Mouse (Mus musculus) hindbrain, embryonic 16.5 days (tissue): Measurements from ENCODE around the gene Pmel. TPM values are rescaled to one million over a fixed set of nuclear protein-coding genes. Genes with fewer than 3 reads are reported as not detected.
A peak's percentile ranks its signal among the peaks of the same experiment; 100 is the strongest.
"Not testable (repeated sequence)": the region's sequence is repeated elsewhere in the genome, so short reads cannot be mapped to it uniquely, and the experiment has no call there.

Source experiments
- ATAC-seq: fragments of 200-750 bp; cut with Nextera tagmentation; 2 replicates; pipeline ENCODE4 v1.8.0; 2017; ENCODE audit warnings: moderate TSS enrichment, moderate library complexity
- H3K27ac ChIP-seq: fragments of 300-500 bp; sonication (generic); 2 replicates; pipeline ENCODE4 v1.5.1; 2014; ENCODE audit warnings: low read depth, mild to moderate bottlenecking, control low read depth, low read length, moderate library complexity
- H3K27me3 ChIP-seq: fragments of 300-500 bp; sonication (generic); replicated peaks from 2 replicates; pipeline ENCODE4 v1.6.1; 2014; ENCODE audit warnings: low read length; ENCODE audit not compliant: control insufficient read depth, insufficient read depth
- H3K36me3 ChIP-seq: fragments of 300-500 bp; sonication (generic); 2 replicates; pipeline ENCODE4 v1.6.1; 2014; ENCODE audit warnings: mild to moderate bottlenecking, low read length, moderate library complexity, mixed read lengths; ENCODE audit not compliant: control insufficient read depth, insufficient read depth
- H3K4me1 ChIP-seq: fragments of 300-500 bp; sonication (generic); 2 replicates; pipeline ENCODE4 v1.6.1; 2014; ENCODE audit warnings: low read depth, low read length; ENCODE audit not compliant: control insufficient read depth, insufficient read depth
- H3K4me2 ChIP-seq: fragments of 300-500 bp; sonication (generic); 2 replicates; pipeline ENCODE4 v1.6.1; 2014; ENCODE audit warnings: mild to moderate bottlenecking, low read length, control low read depth, moderate library complexity
- H3K4me3 ChIP-seq: fragments of 300-500 bp; sonication (generic); 2 replicates; pipeline ENCODE4 v1.5.1; 2014; ENCODE audit warnings: mild to moderate bottlenecking, low read length, control low read depth, moderate library complexity
- H3K9ac ChIP-seq: fragments of 300-500 bp; sonication (generic); 2 replicates; pipeline ENCODE4 v1.6.1; 2014; ENCODE audit warnings: low read depth, mild to moderate bottlenecking, control low read depth, low read length, moderate library complexity
- H3K9me3 ChIP-seq: fragments of 300-500 bp; sonication (generic); 2 replicates; pipeline ENCODE4 v1.6.1; 2014; ENCODE audit warnings: mild to moderate bottlenecking, low read length, moderate library complexity; ENCODE audit not compliant: control insufficient read depth
- WGBS: fragments of 180-500 bp; shearing (Covaris S2); extraction: QIAGEN DNeasy Blood & Tissue Kit; methylation state at CpG from one replicate; pipeline ENCODE4 v1.1.7; 2014; 5-methylcytosine and 5-hydroxymethylcytosine counted together
- polyA plus RNA-seq: library from polyadenylated mRNA; unstranded; fragments of >200 nt; fragmentation: Nextera tagmentation; extraction: Ambion mirVana; gene quantifications from 2 replicates; pipeline ENCODE4 v1.2.1, GENCODE M21; 2015

The Pmel gene
- polyA plus RNA-seq, 1 experiment from 2014 or later = 0.83 TPM

GRCm38 (mm10) chr10:128699006-128699405, 5.0 kb upstream of the Pmel start:
- no peaks in the 10 kb centered on the region for H3K27me3 ChIP-seq
- no peak overlapping the region for H3K9ac ChIP-seq
- 85% methylated on average over 5 of the region's 5 CpGs for WGBS
- no peak for ATAC-seq
- no peak overlapping the region for H3K4me3 ChIP-seq
- no peak overlapping the region for H3K27ac ChIP-seq
- H3K36me3 ChIP-seq = no peaks in the 10 kb centered on the region
- peaks cover 10% of the 10 kb centered on the region for H3K4me1 ChIP-seq
- H3K9me3 ChIP-seq = no peaks in the 10 kb centered on the region
- H3K4me2 ChIP-seq = no peak overlapping the region

GRCm38 (mm10) chr10:128699611-128700010, 4.4 kb upstream of the Pmel start:
- Histone ChIP-seq H3K27ac (no peak overlapping the region), H3K4me3 (no peak overlapping the region), H3K9me3 (no peaks in the 10 kb centered on the region), H3K27me3 (no peaks in the 10 kb centered on the region; the same call in 1 of the 2 replicates), H3K9ac (no peak overlapping the region), H3K36me3 (no peaks in the 10 kb centered on the region), H3K4me2 (no peak overlapping the region), H3K4me1 (peaks cover 14% of the 10 kb centered on the region)
- WGBS = 89% methylated on average over 11 of the region's 11 CpGs
- ATAC-seq = no peak

- peaks cover 11% of the 10 kb centered on the region for H3K4me1 ChIP-seq
- H3K9me3 ChIP-seq = no peaks in the 10 kb centered on the region
- H3K4me3 ChIP-seq = no peak overlapping the region
- H3K9ac ChIP-seq = no peak overlapping the region
- no peaks in the 10 kb centered on the region; the same call in 1 of the 2 replicates for H3K27me3 ChIP-seq
- H3K4me2 ChIP-seq = no peak overlapping the region
- no peaks in the 10 kb centered on the region for H3K36me3 ChIP-seq
- 93% methylated on average over 5 of the region's 5 CpGs for WGBS
- ATAC-seq = no peak
- H3K27ac ChIP-seq = no peak overlapping the region
Observed at GRCm38 (mm10) chr10:128700712-128701111, 3.3 kb upstream of the Pmel start.

- no peak overlapping the region for H3K27ac ChIP-seq
- no peak overlapping the region for H3K9ac ChIP-seq
- 69% methylated on average over 6 of the region's 6 CpGs for WGBS
- H3K36me3 ChIP-seq = no peaks in the 10 kb centered on the region
- no peak overlapping the region for H3K4me3 ChIP-seq
- peaks cover 11% of the 10 kb centered on the region for H3K4me1 ChIP-seq
- H3K9me3 ChIP-seq = no peaks in the 10 kb centered on the region
- no peak for ATAC-seq
- no peaks in the 10 kb centered on the region; the same call in 1 of the 2 replicates for H3K27me3 ChIP-seq
- no peak overlapping the region for H3K4me2 ChIP-seq
Observed at GRCm38 (mm10) chr10:128702328-128703007, 1.5 kb upstream of the Pmel start.

GRCm38 (mm10) chr10:128704491-128705316, 709 bp downstream of the Pmel start, which contains the start of gene Cdk2:
Cdk2 (minus strand) TSS chr10:128705031.
- peaks cover 11% of the 10 kb centered on the region for H3K4me1 ChIP-seq
- H3K9ac ChIP-seq = peak within 1 kb of the TSS; percentile 59
- H3K9me3 ChIP-seq = no peaks in the 10 kb centered on the region
- H3K27ac ChIP-seq = peak within 1 kb of the TSS; percentile 79
- peak; percentile 92 for ATAC-seq
- H3K4me3 ChIP-seq = peak within 1 kb of the TSS; percentile 61
- peak within 1 kb of the TSS; percentile 87 for H3K4me2 ChIP-seq
- no peaks in the 10 kb centered on the region for H3K36me3 ChIP-seq
- WGBS = under 1% methylated on average over 53 of the region's 62 CpGs
- no peaks in the 10 kb centered on the region; the same call in 1 of the 2 replicates for H3K27me3 ChIP-seq

- ATAC-seq = peak; percentile 11; the same call in 1 of the 2 replicates
- Histone ChIP-seq H3K9ac (peak overlapping the region; percentile 42), H3K9me3 (no peaks in the 10 kb centered on the region), H3K27me3 (no peaks in the 10 kb centered on the region; the same call in 1 of the 2 replicates), H3K4me1 (peaks cover 11% of the 10 kb centered on the region), H3K27ac (no peak overlapping the region; the same call in 1 of the 2 replicates), H3K36me3 (no peaks in the 10 kb centered on the region), H3K4me3 (peak overlapping the region; percentile 61), H3K4me2 (peak overlapping the region; percentile 87)
- 13% methylated on average over 11 of the region's 11 CpGs for WGBS
Observed at GRCm38 (mm10) chr10:128705317-128705693, 1.3 kb downstream of the Pmel start.

- not testable (repeated sequence) for H3K4me1 ChIP-seq, ATAC-seq, H3K4me2 ChIP-seq, H3K4me3 ChIP-seq, H3K36me3 ChIP-seq, H3K9me3 ChIP-seq, H3K9ac ChIP-seq, H3K27ac ChIP-seq, H3K27me3 ChIP-seq
- 90% methylated on average over 7 of the region's 7 CpGs for WGBS
Observed at GRCm38 (mm10) chr10:128711318-128711717, 7.3 kb downstream of the Pmel start.

- no peak for ATAC-seq
- 89% methylated on average over 19 of the region's 19 CpGs for WGBS
Observed at GRCm38 (mm10) chr10:128715559-128716537, 11.9 kb downstream of the Pmel start.

More at GRCm38 (mm10) chr10:128715559-128716537, 11.9 kb downstream of the Pmel start:
- no peak overlapping the region for H3K4me2 ChIP-seq
- no peak overlapping the region for H3K9ac ChIP-seq
- H3K36me3 ChIP-seq = no peaks in the 10 kb centered on the region
- no peaks in the 10 kb centered on the region for H3K9me3 ChIP-seq
- H3K4me1 ChIP-seq = no peaks in the 10 kb centered on the region
- no peak overlapping the region for H3K27ac ChIP-seq
- no peak overlapping the region for H3K4me3 ChIP-seq
- H3K27me3 ChIP-seq = no peaks in the 10 kb centered on the region
